Mouse (Mus musculus): Measurements from ENCODE around the gene Gm45261. TPM values are rescaled to one million over a fixed set of nuclear protein-coding genes. Genes with fewer than 3 reads are reported as not detected.

Gm45261 gene
- polyA plus RNA-seq, 1 experiment from 2014 or later: not detected

DNA sequence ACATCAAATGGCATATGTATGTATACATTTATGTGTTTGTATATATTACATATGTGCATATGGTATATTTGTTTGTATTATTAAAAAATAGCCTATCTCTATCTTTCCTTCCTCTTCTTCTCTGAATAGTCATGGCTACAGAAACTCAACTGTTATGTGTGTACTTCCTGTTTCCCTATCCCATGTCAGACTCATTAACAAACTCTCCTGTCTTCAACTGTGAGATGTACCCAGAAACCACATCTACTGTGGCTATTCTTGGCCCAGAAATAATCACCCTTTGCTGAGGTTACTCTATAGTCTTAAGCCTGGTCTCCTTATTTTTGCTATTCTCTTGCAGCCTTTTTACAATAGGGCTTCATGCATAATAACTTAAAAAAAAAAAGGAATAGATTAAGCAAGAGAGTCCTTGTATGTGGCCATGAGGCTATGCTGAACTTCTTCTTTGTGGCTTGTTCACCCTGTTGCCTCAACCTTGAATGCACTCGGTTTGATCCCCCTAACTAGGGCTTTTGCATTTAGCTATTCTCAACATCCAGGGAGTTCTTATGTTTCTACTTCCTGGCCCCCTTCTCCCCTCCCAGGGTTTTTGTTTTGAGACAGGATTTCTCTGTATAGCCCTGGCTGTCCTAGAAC, 9.2 kb downstream of the Gm45261 start:
- no peak overlapping the region for H3K9ac ChIP-seq
- 75% methylated on average over 1 of the region's 1 CpGs for WGBS
- no peak overlapping the region for H3K4me3 ChIP-seq
- ATAC-seq (ENCODE audit: insufficient number of reproducible peaks, low FRiP score, low TSS enrichment, low read depth): no peak
- no peaks in the 10 kb centered on the region for H3K4me1 ChIP-seq
- no peaks in the 10 kb centered on the region for H3K9me3 ChIP-seq
- H3K4me2 ChIP-seq: no peak overlapping the region
- no peaks in the 10 kb centered on the region for H3K27me3 ChIP-seq
- H3K27ac ChIP-seq: no peak overlapping the region
- H3K36me3 ChIP-seq: no peaks in the 10 kb centered on the region

- H3K36me3 ChIP-seq: no peaks in the 10 kb centered on the region
- no peaks in the 10 kb centered on the region for H3K9me3 ChIP-seq
- no peak overlapping the region for H3K4me3 ChIP-seq
- no peaks in the 10 kb centered on the region for H3K27me3 ChIP-seq
- H3K4me2 ChIP-seq: no peak overlapping the region
- 75% methylated on average over 1 of the region's 1 CpGs for WGBS
- no peak overlapping the region for H3K27ac ChIP-seq
- H3K9ac ChIP-seq: no peak overlapping the region
- no peak for ATAC-seq (ENCODE audit: insufficient number of reproducible peaks, low FRiP score, low TSS enrichment, low read depth)
- no peaks in the 10 kb centered on the region for H3K4me1 ChIP-seq
These were observed 13.7 kb downstream of the Gm45261 start for GRCm38 (mm10) chr1:80447554-80447953.

DNA sequence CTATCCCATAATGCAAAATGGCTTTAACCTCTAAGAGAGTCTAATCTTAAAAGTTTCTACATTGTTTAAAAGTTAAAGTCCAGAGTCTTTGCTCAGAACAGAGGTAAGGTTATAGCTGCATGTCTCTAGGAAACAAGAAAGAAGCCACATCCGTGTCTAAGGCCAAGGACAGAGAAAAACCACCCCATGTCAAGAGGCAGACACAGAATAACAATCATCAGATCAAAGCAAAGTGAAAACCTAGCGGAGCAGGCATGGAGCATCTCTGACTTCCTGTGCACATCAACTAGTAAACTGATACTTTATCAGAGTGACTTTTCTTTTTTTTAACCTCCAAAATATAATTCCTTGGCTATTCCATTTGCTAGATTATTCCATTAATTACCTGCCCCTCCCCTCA, 20.3 kb downstream of the Gm45261 start:
- no peaks in the 10 kb centered on the region for H3K27me3 ChIP-seq
- no peaks in the 10 kb centered on the region for H3K36me3 ChIP-seq
- no peaks in the 10 kb centered on the region for H3K4me1 ChIP-seq
- H3K9ac ChIP-seq: no peak overlapping the region
- no peak overlapping the region for H3K27ac ChIP-seq
- ATAC-seq (ENCODE audit: insufficient number of reproducible peaks, low FRiP score, low TSS enrichment, low read depth): no peak
- 55% methylated on average over 2 of the region's 2 CpGs for WGBS
- no peak overlapping the region for H3K4me3 ChIP-seq
- no peaks in the 10 kb centered on the region for H3K9me3 ChIP-seq
- no peak overlapping the region for H3K4me2 ChIP-seq

GRCm38 (mm10) chr1:80438506-80438905, 22.7 kb downstream of the Gm45261 start:
- Histone ChIP-seq H3K27me3 (no peaks in the 10 kb centered on the region), H3K4me2 (no peak overlapping the region), H3K4me1 (no peaks in the 10 kb centered on the region), H3K9me3 (no peaks in the 10 kb centered on the region), H3K27ac (no peak overlapping the region), H3K36me3 (no peaks in the 10 kb centered on the region), H3K4me3 (no peak overlapping the region), H3K9ac (no peak overlapping the region)
- ATAC-seq (ENCODE audit: insufficient number of reproducible peaks, low FRiP score, low TSS enrichment, low read depth): no peak
- WGBS: 75% methylated on average over 2 of the region's 2 CpGs

- ATAC-seq (ENCODE audit: insufficient number of reproducible peaks, low FRiP score, low TSS enrichment, low read depth): no peak
These were observed 33.3 kb downstream of the Gm45261 start for GRCm38 (mm10) chr1:80427946-80428345.

GRCm38 (mm10) chr1:80427425-80427824, 33.8 kb downstream of the Gm45261 start:
- Histone ChIP-seq H3K4me2 (no peak overlapping the region), H3K4me1 (no peaks in the 10 kb centered on the region), H3K9me3 (no peaks in the 10 kb centered on the region), H3K27ac (no peak overlapping the region), H3K36me3 (no peaks in the 10 kb centered on the region), H3K9ac (no peak overlapping the region), H3K27me3 (no peaks in the 10 kb centered on the region), H3K4me3 (no peak overlapping the region)
- no peak for ATAC-seq (ENCODE audit: insufficient number of reproducible peaks, low FRiP score, low TSS enrichment, low read depth)
- WGBS: 33% methylated on average over 1 of the region's 1 CpGs

More at GRCm38 (mm10) chr1:80427946-80428345, 33.3 kb downstream of the Gm45261 start:
- WGBS: 67% methylated on average over 1 of the region's 1 CpGs
- H3K4me3 ChIP-seq: no peak overlapping the region
- H3K36me3 ChIP-seq: no peaks in the 10 kb centered on the region
- no peak overlapping the region for H3K9ac ChIP-seq
- H3K4me2 ChIP-seq: no peak overlapping the region
- H3K4me1 ChIP-seq: no peaks in the 10 kb centered on the region
- no peaks in the 10 kb centered on the region for H3K27me3 ChIP-seq
- no peak overlapping the region for H3K27ac ChIP-seq
- H3K9me3 ChIP-seq: no peaks in the 10 kb centered on the region

GRCm38 (mm10) chr1:80424666-80425065, 36.6 kb downstream of the Gm45261 start:
- WGBS: 73% methylated on average over 1 of the region's 1 CpGs

DNA sequence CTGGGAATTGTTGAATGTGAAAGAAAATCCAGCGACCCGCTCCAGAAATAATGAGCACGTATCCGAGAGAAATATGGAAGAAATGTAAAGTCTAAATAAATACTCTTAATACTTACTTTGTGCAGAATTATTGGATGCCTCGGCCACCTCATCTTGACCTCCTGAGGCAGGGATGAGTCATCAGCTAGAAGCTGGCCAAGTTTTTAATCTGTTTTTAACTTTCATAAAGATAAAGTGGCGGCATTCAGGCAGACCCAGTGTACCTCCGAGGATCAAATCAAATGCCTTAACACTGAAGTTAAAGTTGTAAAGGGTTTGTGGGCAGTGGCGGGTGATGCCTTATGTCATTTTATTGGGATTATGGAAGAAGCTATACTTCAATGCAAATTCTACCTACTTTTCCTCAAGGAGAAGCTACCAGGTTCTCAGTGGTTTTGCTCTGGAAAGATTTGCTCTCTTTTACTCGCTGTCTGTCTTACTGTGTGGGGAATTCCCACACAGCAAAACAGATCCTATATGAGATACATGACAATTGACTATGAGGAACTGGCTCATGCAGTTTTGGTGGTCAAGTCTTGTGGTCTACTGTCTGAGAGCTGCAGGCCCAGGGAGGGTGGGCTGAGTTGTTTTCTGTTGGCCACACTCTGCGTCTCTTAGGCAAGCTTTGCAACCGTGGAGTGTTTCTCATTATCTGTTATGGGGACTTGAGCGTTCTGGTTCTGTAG, 42.8 kb downstream of the Gm45261 start:
- Histone ChIP-seq H3K9ac (no peak overlapping the region), H3K9me3 (no peaks in the 10 kb centered on the region), H3K4me1 (no peaks in the 10 kb centered on the region), H3K4me2 (no peak overlapping the region), H3K27ac (no peak overlapping the region), H3K27me3 (no peaks in the 10 kb centered on the region), H3K4me3 (no peak overlapping the region), H3K36me3 (no peaks in the 10 kb centered on the region)
- ATAC-seq (ENCODE audit: insufficient number of reproducible peaks, low FRiP score, low TSS enrichment, low read depth): no peak
- 67% methylated on average over 12 of the region's 12 CpGs for WGBS

More at GRCm38 (mm10) chr1:80424666-80425065, 36.6 kb downstream of the Gm45261 start:
- no peaks in the 10 kb centered on the region for H3K36me3 ChIP-seq
- H3K4me3 ChIP-seq: no peak overlapping the region
- ATAC-seq (ENCODE audit: insufficient number of reproducible peaks, low FRiP score, low TSS enrichment, low read depth): no peak
- no peaks in the 10 kb centered on the region for H3K4me1 ChIP-seq
- H3K4me2 ChIP-seq: no peak overlapping the region
- no peaks in the 10 kb centered on the region for H3K27me3 ChIP-seq
- H3K27ac ChIP-seq: no peak overlapping the region
- no peak overlapping the region for H3K9ac ChIP-seq
- H3K9me3 ChIP-seq: no peaks in the 10 kb centered on the region

DNA sequence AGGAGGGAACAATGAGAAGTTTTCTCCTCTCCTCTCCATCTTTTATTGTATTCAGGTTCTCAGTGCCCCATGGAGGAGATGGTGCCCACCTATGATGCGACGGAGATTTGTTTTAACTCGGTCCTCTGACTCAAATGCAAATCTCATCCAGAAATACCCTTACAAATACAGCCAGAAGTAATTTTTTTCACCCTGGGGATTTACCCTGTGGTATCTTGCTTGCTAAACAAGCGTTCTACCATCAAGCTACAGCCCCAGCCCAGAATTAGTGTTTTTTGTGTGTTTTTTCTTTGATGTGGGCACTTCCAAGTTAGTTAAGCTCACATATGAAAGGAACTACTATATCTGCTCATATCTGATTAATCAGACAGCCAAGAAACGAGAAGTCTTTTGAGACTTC, 44.9 kb downstream of the Gm45261 start:
- Histone ChIP-seq H3K36me3 (no peaks in the 10 kb centered on the region), H3K27ac (no peak overlapping the region), H3K4me3 (no peak overlapping the region), H3K9ac (no peak overlapping the region), H3K4me2 (no peak overlapping the region), H3K4me1 (no peaks in the 10 kb centered on the region), H3K27me3 (no peaks in the 10 kb centered on the region), H3K9me3 (no peaks in the 10 kb centered on the region)
- WGBS: 61% methylated on average over 5 of the region's 5 CpGs
- no peak for ATAC-seq (ENCODE audit: insufficient number of reproducible peaks, low FRiP score, low TSS enrichment, low read depth)

GRCm38 (mm10) chr1:80412521-80412920, 48.7 kb downstream of the Gm45261 start:
- 84% methylated on average over 2 of the region's 2 CpGs for WGBS
- no peak for ATAC-seq (ENCODE audit: insufficient number of reproducible peaks, low FRiP score, low TSS enrichment, low read depth)

GRCm38 (mm10) chr1:80410229-80410973, 50.8 kb downstream of the Gm45261 start:
- Histone ChIP-seq H3K36me3 (no peaks in the 10 kb centered on the region), H3K27me3 (no peaks in the 10 kb centered on the region), H3K9me3 (no peaks in the 10 kb centered on the region), H3K27ac (no peak overlapping the region), H3K4me3 (no peak overlapping the region), H3K4me2 (no peak overlapping the region), H3K4me1 (no peaks in the 10 kb centered on the region), H3K9ac (no peak overlapping the region)
- no peak for ATAC-seq (ENCODE audit: insufficient number of reproducible peaks, low FRiP score, low TSS enrichment, low read depth)

More at GRCm38 (mm10) chr1:80412521-80412920, 48.7 kb downstream of the Gm45261 start:
- no peak overlapping the region for H3K4me2 ChIP-seq
- no peak overlapping the region for H3K9ac ChIP-seq
- no peaks in the 10 kb centered on the region for H3K9me3 ChIP-seq
- H3K27me3 ChIP-seq: no peaks in the 10 kb centered on the region
- no peaks in the 10 kb centered on the region for H3K36me3 ChIP-seq
- no peak overlapping the region for H3K27ac ChIP-seq
- no peaks in the 10 kb centered on the region for H3K4me1 ChIP-seq
- H3K4me3 ChIP-seq: no peak overlapping the region

- Histone ChIP-seq H3K36me3 (no peaks in the 10 kb centered on the region), H3K4me1 (no peaks in the 10 kb centered on the region), H3K9me3 (no peaks in the 10 kb centered on the region), H3K27ac (no peak overlapping the region), H3K27me3 (no peaks in the 10 kb centered on the region), H3K9ac (no peak overlapping the region), H3K4me3 (no peak overlapping the region), H3K4me2 (no peak overlapping the region)
- 29% methylated on average over 6 of the region's 6 CpGs for WGBS
- ATAC-seq (ENCODE audit: insufficient number of reproducible peaks, low FRiP score, low TSS enrichment, low read depth): no peak
These were observed 51.7 kb downstream of the Gm45261 start for GRCm38 (mm10) chr1:80409467-80410105.
